Mouse (Mus musculus) embryonic facial prominence, embryonic 13.5 days (tissue): Measurements from ENCODE around the gene Orm1. TPM values are rescaled to one million over a fixed set of nuclear protein-coding genes. Genes with fewer than 3 reads are reported as not detected.
A peak's percentile ranks its signal among the peaks of the same experiment; 100 is the strongest.

Experiments
- ATAC-seq: fragments of 200-750 bp; cut with Nextera tagmentation; 2 replicates; pipeline ENCODE4 v1.8.0; 2017; ENCODE audit warnings: low read depth; ENCODE audit not compliant: insufficient number of reproducible peaks, insufficient read depth, low FRiP score, low TSS enrichment
- H3K27ac ChIP-seq: fragments of 300-500 bp; sonication (generic); 2 replicates; pipeline ENCODE4 v1.5.1; 2015; ENCODE audit warnings: moderate library complexity, mild to moderate bottlenecking, inconsistent platforms
- H3K27me3 ChIP-seq: fragments of 300-500 bp; sonication (generic); 2 replicates; pipeline ENCODE4 v1.6.1; 2015; ENCODE audit warnings: mild to moderate bottlenecking, inconsistent platforms
- H3K36me3 ChIP-seq: fragments of 300-500 bp; sonication (generic); 2 replicates; pipeline ENCODE4 v1.6.1; 2015; ENCODE audit warnings: mild to moderate bottlenecking, inconsistent platforms
- H3K4me1 ChIP-seq: fragments of 300-500 bp; sonication (generic); 2 replicates; pipeline ENCODE4 v1.6.1; 2015; ENCODE audit warnings: inconsistent platforms
- H3K4me2 ChIP-seq: fragments of 300-500 bp; sonication (generic); 2 replicates; pipeline ENCODE4 v1.6.1; 2015; ENCODE audit warnings: moderate library complexity, mild to moderate bottlenecking, inconsistent platforms
- H3K4me3 ChIP-seq: fragments of 300-500 bp; sonication (generic); 2 replicates; pipeline ENCODE4 v1.5.1; 2015; ENCODE audit warnings: mild to moderate bottlenecking, inconsistent platforms
- H3K9ac ChIP-seq: fragments of 300-500 bp; sonication (generic); 2 replicates; pipeline ENCODE4 v1.6.1; 2015; ENCODE audit warnings: mild to moderate bottlenecking, inconsistent platforms
- H3K9me3 ChIP-seq: fragments of 300-500 bp; sonication (generic); 2 replicates; pipeline ENCODE4 v1.6.1; 2016; ENCODE audit warnings: inconsistent platforms
- WGBS: fragments of 180-500 bp; shearing (Covaris S2); methylation state at CpG from one replicate; pipeline ENCODE4 v1.1.7; 2015; ENCODE audit warnings: mixed read lengths; 5-methylcytosine and 5-hydroxymethylcytosine counted together
- polyA plus RNA-seq: library from polyadenylated mRNA; unstranded; fragments of >200 nt; fragmentation: Nextera tagmentation; extraction: Ambion mirVana; gene quantifications from 2 replicates; pipeline ENCODE4 v1.2.1, GENCODE M21; 2015

Gene Orm1
- polyA plus RNA-seq, 1 experiment from 2014 or later, result not detected

- no peak overlapping the region for H3K27ac ChIP-seq
- H3K4me1 ChIP-seq, result peaks cover 5% of the 10 kb centered on the region
- peaks cover 82% of the 10 kb centered on the region for H3K36me3 ChIP-seq
- H3K9me3 ChIP-seq, result no peaks in the 10 kb centered on the region
- ATAC-seq, result no peak
- WGBS, result 90% methylated on average over 4 of the region's 4 CpGs
- no peak overlapping the region for H3K9ac ChIP-seq
- no peaks in the 10 kb centered on the region for H3K27me3 ChIP-seq
- no peak overlapping the region for H3K4me2 ChIP-seq
- H3K4me3 ChIP-seq, result no peak overlapping the region
Measured at GRCm38 (mm10) chr4:63384262-63384661, 39.9 kb downstream of the Orm1 start.

GRCm38 (mm10) chr4:63385253-63385652 is 40.9 kb downstream of the Orm1 start:
- no peak overlapping the region for H3K4me2 ChIP-seq
- WGBS, result 93% methylated on average over 3 of the region's 3 CpGs

GRCm38 (mm10) chr4:63385784-63386183 is 41.4 kb downstream of the Orm1 start:
- WGBS, result 80% methylated on average over 11 of the region's 11 CpGs
- no peak for ATAC-seq
- Histone ChIP-seq H3K9ac (no peak overlapping the region), H3K36me3 (peaks cover 71% of the 10 kb centered on the region), H3K27ac (no peak overlapping the region), H3K27me3 (no peaks in the 10 kb centered on the region), H3K9me3 (no peaks in the 10 kb centered on the region), H3K4me1 (peaks cover 12% of the 10 kb centered on the region), H3K4me3 (no peak overlapping the region), H3K4me2 (no peak overlapping the region)

More at GRCm38 (mm10) chr4:63385253-63385652, 40.9 kb downstream of the Orm1 start:
- no peak overlapping the region for H3K4me3 ChIP-seq
- peaks cover 76% of the 10 kb centered on the region for H3K36me3 ChIP-seq
- H3K9ac ChIP-seq, result no peak overlapping the region
- no peak overlapping the region; the same call in 1 of the 2 replicates for H3K27ac ChIP-seq
- no peaks in the 10 kb centered on the region for H3K27me3 ChIP-seq
- no peak for ATAC-seq
- no peaks in the 10 kb centered on the region for H3K9me3 ChIP-seq
- peaks cover 12% of the 10 kb centered on the region for H3K4me1 ChIP-seq

GRCm38 (mm10) chr4:63388029-63388428 is 43.7 kb downstream of the Orm1 start:
- no peaks in the 10 kb centered on the region for H3K9me3 ChIP-seq
- WGBS, result 85% methylated on average over 6 of the region's 6 CpGs
- H3K4me3 ChIP-seq, result no peak overlapping the region
- H3K9ac ChIP-seq, result no peak overlapping the region
- H3K4me1 ChIP-seq, result peaks cover 18% of the 10 kb centered on the region
- no peaks in the 10 kb centered on the region for H3K27me3 ChIP-seq
- H3K36me3 ChIP-seq, result peaks cover 68% of the 10 kb centered on the region
- H3K27ac ChIP-seq, result no peak overlapping the region
- ATAC-seq, result no peak
- H3K4me2 ChIP-seq, result no peak overlapping the region

GRCm38 (mm10) chr4:63389121-63389886 is 44.9 kb downstream of the Orm1 start:
- H3K27me3 ChIP-seq, result no peaks in the 10 kb centered on the region
- H3K36me3 ChIP-seq, result peaks cover 67% of the 10 kb centered on the region
- H3K4me3 ChIP-seq, result no peak overlapping the region
- 0 out of 2 replicates have a peak overlapping the region, but pooled peaks have one; percentile 0 for H3K27ac ChIP-seq
- H3K4me1 ChIP-seq, result peaks cover 18% of the 10 kb centered on the region
- ATAC-seq, result no peak
- WGBS, result 29% methylated on average over 8 of the region's 8 CpGs
- no peak overlapping the region for H3K9ac ChIP-seq
- no peak overlapping the region for H3K4me2 ChIP-seq
- no peaks in the 10 kb centered on the region for H3K9me3 ChIP-seq

- Histone ChIP-seq H3K4me1 (peaks cover 18% of the 10 kb centered on the region), H3K27ac (no peak overlapping the region), H3K4me2 (no peak overlapping the region), H3K4me3 (no peak overlapping the region), H3K9ac (no peak overlapping the region), H3K27me3 (no peaks in the 10 kb centered on the region), H3K9me3 (no peaks in the 10 kb centered on the region), H3K36me3 (peaks cover 71% of the 10 kb centered on the region)
- WGBS, result 67% methylated on average over 11 of the region's 11 CpGs
- no peak for ATAC-seq
Measured at GRCm38 (mm10) chr4:63389887-63390528, 45.6 kb downstream of the Orm1 start.

GRCm38 (mm10) chr4:63391322-63391721 is 47.0 kb downstream of the Orm1 start:
- H3K27ac ChIP-seq, result no peak overlapping the region
- H3K27me3 ChIP-seq, result no peaks in the 10 kb centered on the region
- no peak overlapping the region for H3K4me2 ChIP-seq
- H3K4me3 ChIP-seq, result no peak overlapping the region
- H3K9me3 ChIP-seq, result no peaks in the 10 kb centered on the region
- ATAC-seq, result no peak
- 66% methylated on average over 6 of the region's 6 CpGs for WGBS
- H3K4me1 ChIP-seq, result peaks cover 18% of the 10 kb centered on the region
- H3K36me3 ChIP-seq, result peaks cover 68% of the 10 kb centered on the region
- no peak overlapping the region for H3K9ac ChIP-seq

Other genes starting within 250 kb of the Orm1 start
- gene Ambp, start 189.8 kb upstream of the Orm1 start, polyA plus RNA-seq, result 18.3 TPM in 1 of 2 replicates, not detected in the other
- 0.11 TPM in 1 of 2 replicates, not detected in the other for gene Kif12, start 172.4 kb upstream of the Orm1 start, polyA plus RNA-seq
- gene Col27a1, start 130.6 kb upstream of the Orm1 start, polyA plus RNA-seq, result 26.1 and 30.2 TPM in 2 replicates
- gene Orm3, start 11.6 kb downstream of the Orm1 start, polyA plus RNA-seq, result not detected in 2 replicates
- gene Orm2, start 17.9 kb downstream of the Orm1 start, polyA plus RNA-seq, result not detected in 2 replicates
- 9.7 and 10.0 TPM in 2 replicates for gene Akna, start 58.8 kb downstream of the Orm1 start, polyA plus RNA-seq
- 4.2 and 5.9 TPM in 2 replicates for gene Whrn, start 151.4 kb downstream of the Orm1 start, polyA plus RNA-seq
- gene Atp6v1g1, start 200.2 kb downstream of the Orm1 start, polyA plus RNA-seq, result 315 and 316 TPM in 2 replicates
- gene Tmem268, start 214.2 kb downstream of the Orm1 start, polyA plus RNA-seq, result 10.7 and 11.1 TPM in 2 replicates